Mouse (Mus musculus): ENCODE measurements around the gene Ing1. TPM values are rescaled to one million over a fixed set of nuclear protein-coding genes. Genes with fewer than 3 reads are reported as not detected.
A peak's percentile ranks its signal among the peaks of the same experiment; 100 is the strongest.

Gene Ing1
- polyA plus RNA-seq (2017; shearing (Covaris generic)): 10 to 100 TPM; 59.6 to 65.6 TPM

DNA sequence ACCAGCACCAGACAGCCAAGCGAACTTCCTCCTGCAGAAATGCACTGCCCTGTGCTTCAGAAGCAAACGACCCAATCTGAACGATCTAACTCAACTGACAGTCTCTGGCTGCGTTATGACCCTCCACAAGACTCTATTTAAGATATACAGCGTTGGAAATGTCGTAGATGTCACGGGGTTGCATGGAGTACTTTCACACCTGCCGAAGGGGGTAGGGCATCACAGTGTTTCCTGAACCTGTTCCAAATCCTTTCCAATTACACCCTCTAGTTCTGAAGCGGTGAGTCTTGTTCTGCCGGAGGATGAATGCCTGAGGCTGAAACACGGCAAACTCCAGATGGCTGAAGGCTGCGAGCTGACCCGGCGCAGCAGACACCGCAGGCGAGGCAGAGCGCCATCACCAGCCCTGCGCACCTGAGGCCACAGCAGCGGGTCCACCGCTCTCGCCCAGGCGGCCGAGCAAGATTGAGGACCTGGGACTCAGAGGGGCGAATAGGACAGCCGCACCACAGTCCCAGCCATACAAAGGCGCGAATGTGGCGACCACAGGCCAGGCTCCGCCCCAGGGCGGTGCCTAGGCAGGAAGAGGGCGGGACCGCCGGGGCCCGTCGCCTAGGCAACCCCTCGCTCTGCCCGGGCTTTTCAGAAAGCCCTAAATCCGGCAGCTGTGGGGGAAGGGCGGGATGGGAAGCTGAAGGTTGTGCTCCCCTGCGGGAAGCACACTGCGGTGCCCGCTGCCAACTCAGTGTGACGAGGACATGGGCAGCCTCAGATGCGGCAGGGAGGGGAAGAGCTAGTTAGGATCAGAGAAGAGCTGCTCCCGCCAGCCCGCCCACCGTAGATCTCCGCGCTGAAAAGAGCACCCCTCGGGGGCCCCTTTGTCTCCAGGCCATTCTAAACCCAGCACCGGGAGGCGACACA is at the start of gene Ing1:
Gene Ing1 (plus strand): TSS at position 773 of the 921 bp plus-strand sequence.
- ATAC-seq: peak; percentile 31

GRCm38 (mm10) chr8:11506074-11506473 is 49.3 kb upstream of the Ing1 start:
- no peak for ATAC-seq

DNA sequence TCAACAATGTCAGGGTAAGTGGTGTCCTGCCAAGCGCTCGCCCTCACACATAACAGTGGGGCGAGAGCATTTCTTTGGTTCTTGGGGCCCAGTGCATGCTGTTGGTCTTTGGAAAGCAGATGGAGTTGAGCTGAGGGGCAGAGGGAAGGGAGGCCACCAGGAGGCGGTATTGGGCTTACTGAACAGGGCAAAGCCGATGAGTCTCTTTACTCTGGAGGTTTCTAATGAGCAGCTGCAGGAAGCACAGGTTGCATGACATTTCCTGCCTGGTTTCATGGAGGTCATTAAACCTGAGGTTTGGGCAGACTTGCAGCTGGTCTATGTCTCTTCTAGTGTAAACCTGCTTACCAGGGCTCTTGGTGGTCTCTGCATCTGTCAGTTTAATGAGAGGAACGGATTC is 48.6 kb upstream of the Ing1 start:
- ATAC-seq: no peak

GRCm38 (mm10) chr8:11508880-11509279 is 46.5 kb upstream of the Ing1 start:
- no peak for ATAC-seq

- ATAC-seq: no peak
These were observed 44.4 kb upstream of the Ing1 start for GRCm38 (mm10) chr8:11510971-11511370.

- no peak for ATAC-seq
These were observed 42.7 kb upstream of the Ing1 start for GRCm38 (mm10) chr8:11512711-11513110.

DNA sequence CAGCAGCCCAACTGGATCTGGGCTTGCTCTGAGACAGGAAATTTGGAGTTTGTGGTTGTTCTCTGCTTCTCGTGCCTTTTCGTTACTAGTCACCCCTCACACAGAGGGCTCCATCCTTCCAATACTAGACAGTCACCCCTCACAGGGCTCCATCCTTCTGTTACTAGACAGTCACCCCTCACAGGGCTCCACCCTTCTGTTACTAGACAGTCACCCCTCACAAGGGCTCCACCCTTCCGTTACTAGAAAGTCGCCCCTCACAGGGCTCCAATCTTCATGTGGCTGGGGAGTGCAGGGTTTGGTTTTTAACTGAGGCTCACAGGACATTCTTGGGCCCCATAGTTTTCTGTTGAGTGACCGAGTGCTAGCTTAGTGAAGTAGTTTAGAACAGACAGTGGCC is 42.1 kb upstream of the Ing1 start:
- ATAC-seq: no peak

GRCm38 (mm10) chr8:11516292-11516691 is 39.1 kb upstream of the Ing1 start:
- no peak for ATAC-seq

DNA sequence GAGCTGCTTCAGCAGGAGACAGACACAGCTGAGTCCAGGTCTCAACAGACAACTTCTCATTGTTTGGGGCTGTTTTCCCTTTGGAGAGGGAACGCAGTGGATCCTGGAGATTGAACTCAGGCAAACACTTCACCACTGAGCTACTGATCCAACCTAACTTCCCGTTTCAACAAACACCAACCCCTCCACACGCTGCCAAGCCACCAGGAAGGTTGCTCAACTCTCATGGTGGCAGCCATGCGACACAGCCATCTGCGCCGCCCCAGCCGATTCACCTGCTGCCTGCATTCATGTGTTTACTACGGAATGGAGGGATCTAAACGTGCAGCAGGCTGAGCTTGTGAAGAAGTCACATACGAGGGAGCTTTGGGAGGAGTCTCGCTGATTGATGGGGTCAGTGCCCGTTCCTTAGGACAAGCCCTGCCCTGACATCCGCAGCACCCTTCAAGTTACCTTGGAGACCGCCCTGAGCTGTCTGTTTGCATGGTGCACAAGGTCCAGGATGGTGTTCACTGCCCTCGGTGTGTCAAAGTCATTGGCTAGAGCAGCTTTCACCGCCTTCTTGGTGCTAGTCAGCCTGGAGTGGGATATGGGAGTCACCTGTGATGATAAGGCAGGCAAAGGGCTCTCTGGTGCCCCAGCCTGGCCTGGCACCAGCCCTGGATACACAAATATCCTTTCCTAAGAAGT is 37.9 kb upstream of the Ing1 start:
- no peak for ATAC-seq

GRCm38 (mm10) chr8:11518056-11518396 is 37.3 kb upstream of the Ing1 start:
- ATAC-seq: no peak

DNA sequence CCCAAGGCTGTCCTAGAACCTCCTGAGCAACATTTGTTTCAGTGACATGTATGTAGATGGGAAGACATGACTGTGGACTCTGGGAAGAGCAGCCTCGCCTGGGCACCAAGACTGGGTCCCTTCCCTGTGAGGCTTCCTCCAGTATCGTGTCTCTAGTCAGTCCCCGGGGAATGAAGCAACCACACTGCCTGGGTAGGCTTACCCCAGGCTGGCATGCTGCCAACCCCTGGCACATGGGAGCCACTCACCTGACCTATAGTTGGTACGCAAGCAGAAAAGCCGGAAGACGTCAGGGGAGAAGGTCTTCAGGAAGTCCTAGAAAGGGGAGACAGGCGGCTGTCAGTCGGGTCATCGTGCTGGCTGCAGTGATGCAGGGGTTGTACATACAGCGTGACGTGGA is 36.7 kb upstream of the Ing1 start:
- ATAC-seq: no peak

GRCm38 (mm10) chr8:11523331-11523730 is 32.0 kb upstream of the Ing1 start:
- no peak for ATAC-seq

DNA sequence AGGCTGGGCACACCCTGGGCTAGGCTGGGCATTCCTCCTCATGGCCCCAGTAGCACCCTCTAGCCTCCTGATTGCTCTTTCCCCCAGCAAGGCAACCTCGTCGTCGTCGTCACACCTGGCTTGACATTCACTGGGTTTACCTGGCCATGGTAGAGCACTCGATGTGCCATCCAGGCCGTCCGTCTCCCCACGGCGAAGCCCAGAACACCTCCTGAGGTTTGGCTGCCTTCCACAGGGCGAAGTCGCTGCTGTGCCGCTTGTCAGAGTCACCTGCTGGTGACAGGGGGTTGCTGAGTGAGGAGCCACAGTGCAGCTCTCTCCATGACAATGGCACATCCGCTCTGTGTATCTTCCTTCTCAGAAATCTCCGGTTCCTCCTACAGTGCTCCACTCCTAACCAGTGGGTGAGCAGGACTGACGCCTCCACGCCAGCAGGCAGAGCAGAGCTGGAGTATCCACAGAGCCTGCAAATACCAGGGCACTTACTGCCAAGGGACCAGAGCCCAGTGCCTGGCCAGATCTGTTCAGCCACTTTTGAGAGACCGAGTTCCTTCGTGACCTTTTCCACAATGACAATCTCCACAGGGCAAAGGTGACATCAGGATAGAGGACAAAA is 25.1 kb upstream of the Ing1 start:
- no peak for ATAC-seq

- no peak for ATAC-seq
These were observed 24.5 kb upstream of the Ing1 start for GRCm38 (mm10) chr8:11530849-11531248.

GRCm38 (mm10) chr8:11534494-11534893 is 20.9 kb upstream of the Ing1 start:
- no peak for ATAC-seq

DNA sequence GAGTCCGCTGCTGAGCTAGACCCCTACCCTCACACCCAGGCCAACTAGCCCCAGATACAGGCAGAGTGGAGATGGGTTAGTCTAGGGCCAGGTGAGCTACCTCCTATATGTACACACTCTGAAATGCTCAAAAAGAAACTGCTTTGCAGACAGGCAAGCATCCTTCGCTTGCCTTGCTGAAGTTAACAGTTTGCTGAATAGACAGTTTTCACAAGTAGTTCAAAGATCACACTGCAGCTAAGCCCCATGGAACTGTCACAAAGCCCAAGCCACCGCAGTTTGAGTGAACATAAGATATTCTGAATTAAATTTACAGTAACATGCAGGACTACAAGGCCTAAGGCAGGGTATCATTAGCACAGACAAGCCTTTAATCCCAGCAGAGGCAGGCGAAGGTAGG is 16.3 kb upstream of the Ing1 start:
- ATAC-seq: no peak

DNA sequence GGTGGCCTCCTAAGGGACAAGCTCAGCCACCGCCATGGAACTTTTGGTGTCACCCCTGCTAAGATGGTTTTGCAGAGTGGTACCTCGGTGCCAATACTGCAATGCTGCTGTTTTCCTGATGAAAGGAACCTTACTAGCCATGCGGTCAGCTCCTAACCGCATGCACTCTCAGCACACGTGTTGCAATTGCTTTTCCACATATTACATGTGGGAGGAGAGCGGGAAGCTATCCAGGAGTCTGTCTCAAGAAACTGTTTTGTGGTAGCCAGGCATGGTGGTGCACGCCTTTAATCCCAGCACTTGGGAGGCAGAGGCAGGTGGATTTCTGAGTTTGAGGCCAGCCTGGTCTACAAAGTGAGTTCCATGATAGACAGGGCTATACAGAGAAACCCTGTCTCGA is 15.2 kb upstream of the Ing1 start:
- ATAC-seq: no peak

DNA sequence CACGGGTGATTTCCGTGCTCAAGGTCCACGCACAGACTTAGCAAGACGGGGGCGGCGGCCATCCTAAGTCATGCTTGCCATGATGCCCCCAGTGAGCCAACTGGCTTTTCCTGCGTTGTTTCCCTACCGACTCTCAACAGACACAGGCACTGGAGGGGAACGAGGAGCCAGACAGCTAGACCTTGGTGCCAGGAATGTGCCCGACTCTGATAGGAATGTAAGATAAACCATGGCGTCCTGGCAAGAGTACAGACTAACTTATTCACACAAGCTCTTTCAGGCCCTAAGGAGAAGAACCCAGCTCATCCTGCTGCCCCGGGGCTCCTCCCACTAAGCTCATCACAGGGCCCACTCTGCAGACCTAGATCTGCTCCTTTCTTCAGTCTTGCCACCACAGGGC is 13.3 kb upstream of the Ing1 start:
- ATAC-seq: no peak

DNA sequence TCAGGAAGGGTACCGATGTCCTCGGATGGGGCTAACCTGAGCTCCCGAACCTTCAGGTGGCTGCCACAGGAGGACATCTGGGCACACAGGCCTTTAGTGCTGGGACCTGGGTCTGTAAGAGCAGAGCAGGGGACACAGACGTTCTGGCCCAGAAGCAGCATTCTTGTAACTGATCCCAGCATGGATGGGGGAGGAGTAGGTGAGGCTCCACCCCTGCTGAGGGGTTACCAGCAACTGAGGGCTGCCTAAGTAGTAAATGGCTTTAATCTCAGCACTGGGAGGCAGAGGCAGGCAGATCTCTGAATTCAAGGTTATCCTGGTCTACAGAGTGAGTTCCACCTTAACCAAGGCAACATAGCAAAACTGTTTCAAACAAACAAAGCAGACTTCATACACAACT is 12.5 kb upstream of the Ing1 start:
- no peak for ATAC-seq

DNA sequence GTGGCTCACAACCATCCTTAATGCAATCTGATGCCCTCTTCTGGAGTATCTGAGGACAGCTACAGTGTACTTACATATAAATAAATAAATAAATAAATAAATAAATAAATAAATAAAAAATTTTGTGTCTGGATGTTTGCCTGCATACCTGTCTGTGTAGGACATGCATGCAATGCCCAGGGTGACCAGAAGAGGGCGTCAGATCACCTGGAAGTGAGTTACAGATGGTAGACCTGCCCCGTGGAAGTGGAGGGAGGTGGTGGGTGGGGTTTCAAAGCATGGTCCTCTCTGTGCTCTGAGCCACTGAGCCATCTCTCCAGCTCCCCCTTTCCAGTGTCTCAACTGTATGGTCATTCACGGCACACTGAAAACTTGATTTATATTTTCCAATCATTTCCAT is 11.0 kb upstream of the Ing1 start:
- ATAC-seq: peak; percentile 46

DNA sequence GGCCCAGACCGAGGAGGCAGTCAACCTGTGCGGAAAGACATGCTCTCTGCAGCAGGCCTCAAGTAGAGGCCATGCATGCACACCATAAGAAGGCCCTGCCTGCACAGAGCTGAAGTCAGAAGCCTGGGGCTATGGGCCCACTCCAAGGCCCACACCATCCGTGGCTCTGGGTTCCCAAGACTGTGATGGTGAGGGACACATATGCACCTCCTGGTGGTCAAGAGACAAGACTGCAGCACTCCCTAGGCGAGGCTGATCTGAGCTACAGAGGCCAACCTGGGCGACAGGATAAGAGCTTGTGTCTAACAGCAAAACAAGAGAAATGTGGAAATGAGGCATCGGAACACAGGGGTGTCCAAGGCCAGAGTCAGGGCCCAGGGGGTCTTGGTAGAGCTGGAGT is 8.3 kb upstream of the Ing1 start:
- ATAC-seq: no peak

- ATAC-seq: no peak
These were observed 5.7 kb upstream of the Ing1 start for GRCm38 (mm10) chr8:11549706-11550105.

GRCm38 (mm10) chr8:11550281-11550948 is 5.0 kb upstream of the Ing1 start, which contains the start of gene Cars2:
Gene Cars2, minus strand, starts transcription at chr8:11550783.
- peak; percentile 70 for ATAC-seq

All from activated CD4-positive, CD25-positive, alpha-beta regulatory T cell, adult 4 months (primary cell).